Mouse (Mus musculus): ENCODE data around the gene Gps1. TPM values are rescaled to one million over a fixed set of nuclear protein-coding genes. Genes with fewer than 3 reads are reported as not detected.
"Not testable (repeated sequence)": the region's sequence is repeated elsewhere in the genome, so short reads cannot be mapped to it uniquely, and the experiment has no call there.

The Gps1 gene
- polyA plus RNA-seq, 2 experiments: 65.2 to 76.5 TPM

- WGBS (ENCODE audit: insufficient replicate concordance): 44% methylated on average over 8 of the region's 8 CpGs
- no peak overlapping the region for H3K4me3 ChIP-seq (ENCODE audit: insufficient read depth in 1 of 2, low read depth in 2 of 2, low read length in 2 of 2)
- no peaks in the 10 kb centered on the region for H3K27me3 ChIP-seq (ENCODE audit: control insufficient read depth, insufficient read depth, low read length)
- TF ChIP-seq CTCF (IDR thresholded peaks at IDR 0.05; ENCODE audit: low read depth): peak; percentile 80
- no peak for TF ChIP-seq EP300 (IDR thresholded peaks at IDR 0.05; ENCODE audit: low read depth)
- no peak overlapping the region for H3K9ac ChIP-seq (replicated peaks)
- no peaks in the 10 kb centered on the region for H3K4me1 ChIP-seq (replicated peaks; ENCODE audit: control insufficient read depth in 2 of 2, insufficient read depth in 2 of 2, low read length in 1 of 2)
- no peaks in the 10 kb centered on the region for H3K9me3 ChIP-seq (ENCODE audit: control insufficient read depth, low read length)
- H3K27ac ChIP-seq: no peak overlapping the region
- ATAC-seq (ENCODE audit: insufficient read depth): no peak
- no peak overlapping the region for H3K4me2 ChIP-seq (ENCODE audit: low read depth)
- no peaks in the 10 kb centered on the region for H3K36me3 ChIP-seq (replicated peaks; ENCODE audit: control insufficient read depth, insufficient read depth, low read depth)
- DNase-seq (ENCODE audit: low read depth in 3 of 3, low spot score in 3 of 3): peak; percentile 13 to 26 (median 20)
Measured at GRCm38 (mm10) chr11:120749430-120749829, 34.6 kb upstream of the Gps1 start.

GRCm38 (mm10) chr11:120751606-120752005 lies 32.5 kb upstream of the Gps1 start:
- H3K4me1 ChIP-seq (replicated peaks; ENCODE audit: control insufficient read depth in 2 of 2, insufficient read depth in 2 of 2, low read length in 1 of 2): no peaks in the 10 kb centered on the region
- no peak for DNase-seq (ENCODE audit: low read depth in 3 of 3, low spot score in 3 of 3)
- TF ChIP-seq CTCF (IDR thresholded peaks at IDR 0.05; ENCODE audit: low read depth): no peak
- no peak for TF ChIP-seq EP300 (IDR thresholded peaks at IDR 0.05; ENCODE audit: low read depth)
- no peak for ATAC-seq (ENCODE audit: insufficient read depth)
- H3K27me3 ChIP-seq (ENCODE audit: control insufficient read depth, insufficient read depth, low read length): no peaks in the 10 kb centered on the region
- H3K36me3 ChIP-seq (replicated peaks; ENCODE audit: control insufficient read depth, insufficient read depth, low read depth): no peaks in the 10 kb centered on the region
- H3K9ac ChIP-seq (replicated peaks): no peak overlapping the region
- 59% methylated on average over 4 of the region's 4 CpGs for WGBS (ENCODE audit: insufficient replicate concordance)
- no peak overlapping the region for H3K4me3 ChIP-seq (ENCODE audit: insufficient read depth in 1 of 2, low read depth in 2 of 2, low read length in 2 of 2)
- no peak overlapping the region for H3K27ac ChIP-seq
- H3K9me3 ChIP-seq (ENCODE audit: control insufficient read depth, low read length): no peaks in the 10 kb centered on the region
- H3K4me2 ChIP-seq (ENCODE audit: low read depth): no peak overlapping the region

- Histone ChIP-seq H3K4me2 (ENCODE audit: low read depth) (no peak overlapping the region), H3K4me3 (ENCODE audit: insufficient read depth in 1 of 2, low read depth in 2 of 2, low read length in 2 of 2) (no peak overlapping the region), H3K9me3 (ENCODE audit: control insufficient read depth, low read length) (peaks cover 6% of the 10 kb centered on the region), H3K36me3 (replicated peaks; ENCODE audit: control insufficient read depth, insufficient read depth, low read depth) (no peaks in the 10 kb centered on the region), H3K27me3 (ENCODE audit: control insufficient read depth, insufficient read depth, low read length) (peaks cover 6% of the 10 kb centered on the region), H3K9ac (replicated peaks) (no peak overlapping the region), H3K27ac (no peak overlapping the region), H3K4me1 (replicated peaks; ENCODE audit: control insufficient read depth in 2 of 2, insufficient read depth in 2 of 2, low read length in 1 of 2) (no peaks in the 10 kb centered on the region)
- 71% methylated on average over 9 of the region's 9 CpGs for WGBS (ENCODE audit: insufficient replicate concordance)
- ATAC-seq (ENCODE audit: insufficient read depth): no peak
- no peak for DNase-seq (ENCODE audit: low read depth in 3 of 3, low spot score in 3 of 3)
- TF ChIP-seq CTCF (IDR thresholded peaks at IDR 0.05; ENCODE audit: low read depth) (no peak), EP300 (IDR thresholded peaks at IDR 0.05; ENCODE audit: low read depth) (no peak)
Measured at GRCm38 (mm10) chr11:120760236-120760635, 23.8 kb upstream of the Gps1 start.

- Histone ChIP-seq H3K4me1 (replicated peaks; ENCODE audit: control insufficient read depth in 2 of 2, insufficient read depth in 2 of 2, low read length in 1 of 2) (no peaks in the 10 kb centered on the region), H3K36me3 (replicated peaks; ENCODE audit: control insufficient read depth, insufficient read depth, low read depth) (no peaks in the 10 kb centered on the region), H3K27ac (no peak overlapping the region), H3K9me3 (ENCODE audit: control insufficient read depth, low read length) (peaks cover 6% of the 10 kb centered on the region), H3K4me3 (ENCODE audit: insufficient read depth in 1 of 2, low read depth in 2 of 2, low read length in 2 of 2) (no peak overlapping the region), H3K9ac (replicated peaks) (no peak overlapping the region), H3K27me3 (ENCODE audit: control insufficient read depth, insufficient read depth, low read length) (peaks cover 6% of the 10 kb centered on the region), H3K4me2 (ENCODE audit: low read depth) (no peak overlapping the region)
- DNase-seq (ENCODE audit: low read depth in 3 of 3, low spot score in 3 of 3) (no peak), ATAC-seq (ENCODE audit: insufficient read depth) (no peak)
- no peak for TF ChIP-seq CTCF (IDR thresholded peaks at IDR 0.05; ENCODE audit: low read depth)
- TF ChIP-seq EP300 (IDR thresholded peaks at IDR 0.05; ENCODE audit: low read depth): no peak
- WGBS (ENCODE audit: insufficient replicate concordance): 52% methylated on average over 14 of the region's 14 CpGs
Measured at GRCm38 (mm10) chr11:120761811-120762671, 22.0 kb upstream of the Gps1 start.

- H3K4me3 ChIP-seq (ENCODE audit: insufficient read depth in 1 of 2, low read depth in 2 of 2, low read length in 2 of 2); H3K9me3 ChIP-seq (ENCODE audit: control insufficient read depth, low read length); H3K4me2 ChIP-seq (ENCODE audit: low read depth); ATAC-seq (ENCODE audit: insufficient read depth); H3K27me3 ChIP-seq (ENCODE audit: control insufficient read depth, insufficient read depth, low read length); DNase-seq (ENCODE audit: low read depth in 3 of 3, low spot score in 3 of 3); H3K27ac ChIP-seq; H3K4me1 ChIP-seq (replicated peaks; ENCODE audit: control insufficient read depth in 2 of 2, insufficient read depth in 2 of 2, low read length in 1 of 2); H3K9ac ChIP-seq (replicated peaks); H3K36me3 ChIP-seq (replicated peaks; ENCODE audit: control insufficient read depth, insufficient read depth, low read depth): not testable (repeated sequence)
- WGBS (ENCODE audit: insufficient replicate concordance): 13% methylated on average over 14 of the region's 14 CpGs
Measured at GRCm38 (mm10) chr11:120762672-120763041, 21.4 kb upstream of the Gps1 start, which contains the start of gene Hmga1b. Gene Hmga1b, plus strand, starts transcription at chr11:120762794.

- not testable (repeated sequence) for H3K27ac ChIP-seq; H3K4me3 ChIP-seq (ENCODE audit: insufficient read depth in 1 of 2, low read depth in 2 of 2, low read length in 2 of 2); H3K9me3 ChIP-seq (ENCODE audit: control insufficient read depth, low read length); H3K4me2 ChIP-seq (ENCODE audit: low read depth); H3K9ac ChIP-seq (replicated peaks); H3K27me3 ChIP-seq (ENCODE audit: control insufficient read depth, insufficient read depth, low read length); H3K36me3 ChIP-seq (replicated peaks; ENCODE audit: control insufficient read depth, insufficient read depth, low read depth); H3K4me1 ChIP-seq (replicated peaks; ENCODE audit: control insufficient read depth in 2 of 2, insufficient read depth in 2 of 2, low read length in 1 of 2); DNase-seq (ENCODE audit: low read depth in 3 of 3, low spot score in 3 of 3); ATAC-seq (ENCODE audit: insufficient read depth)
- 10% methylated on average over 5 of the region's 23 CpGs for WGBS (ENCODE audit: insufficient replicate concordance)
Measured at GRCm38 (mm10) chr11:120763121-120763999, 20.7 kb upstream of the Gps1 start.

- H3K9ac ChIP-seq (replicated peaks); H3K4me2 ChIP-seq (ENCODE audit: low read depth); H3K4me1 ChIP-seq (replicated peaks; ENCODE audit: control insufficient read depth in 2 of 2, insufficient read depth in 2 of 2, low read length in 1 of 2); H3K27ac ChIP-seq; H3K4me3 ChIP-seq (ENCODE audit: insufficient read depth in 1 of 2, low read depth in 2 of 2, low read length in 2 of 2); ATAC-seq (ENCODE audit: insufficient read depth); H3K27me3 ChIP-seq (ENCODE audit: control insufficient read depth, insufficient read depth, low read length); H3K9me3 ChIP-seq (ENCODE audit: control insufficient read depth, low read length); H3K36me3 ChIP-seq (replicated peaks; ENCODE audit: control insufficient read depth, insufficient read depth, low read depth); DNase-seq (ENCODE audit: low read depth in 3 of 3, low spot score in 3 of 3): not testable (repeated sequence)
- WGBS (ENCODE audit: insufficient replicate concordance): 7% methylated on average over 5 of the region's 7 CpGs
Measured at GRCm38 (mm10) chr11:120767023-120767422, 17.0 kb upstream of the Gps1 start.

All from liver, embryonic 14.5 days (tissue).